26 mouse cellular contexts compared by ENCODE assay signal in the genomic region with DNA sequence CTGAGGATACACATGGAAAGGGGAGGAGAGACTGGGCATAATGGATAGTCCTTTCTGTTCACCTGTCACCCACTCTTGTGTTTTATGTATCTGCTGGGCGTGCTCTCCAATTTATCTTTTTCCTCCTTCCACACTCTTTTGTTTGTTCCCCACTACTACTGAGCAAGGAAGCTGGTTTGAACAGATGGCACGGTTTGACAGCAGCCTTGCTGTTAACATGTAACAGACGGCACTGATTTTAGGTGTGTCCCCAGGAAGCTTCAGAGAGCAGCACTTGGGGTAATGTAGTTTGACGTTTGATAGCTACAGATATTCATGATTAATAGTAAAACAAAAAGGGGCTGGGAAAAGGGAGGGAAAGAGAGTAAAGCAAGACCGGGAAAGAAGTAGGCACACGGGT. TPM values are rescaled to one million over a fixed set of nuclear protein-coding genes. Genes with fewer than 3 reads are reported as not detected.
DNase-seq lines count a peak whose midpoint lies in the region; ATAC-seq and TF ChIP-seq lines count a peak whose summit lies in the region.
"Had no signal": no experiment of that assay in that cellular context is flagged by ENCODE, and none has a peak within 500 bp of the region (broad histone marks: within the 10 kb centered on the region; RNA-seq: fewer than 3 reads in every experiment).

No protein-coding gene starts in this region.

- WGBS in midbrain, postnatal 0 days, result 81% methylated on average over 6 of the region's 6 CpGs
- 89% methylated on average over 6 of the region's 6 CpGs for WGBS in midbrain, embryonic 11.5 days
- 63% methylated on average over 6 of the region's 6 CpGs for WGBS in forebrain, postnatal 0 days

- no peaks in the 10 kb centered on the region for H3K36me3 ChIP-seq in midbrain, postnatal 0 days (ENCODE audit: insufficient read depth, low read length)
- H3K36me3 ChIP-seq in midbrain, embryonic 11.5 days (ENCODE audit: control insufficient read depth, insufficient read depth, low read length), result no peaks in the 10 kb centered on the region
- H3K36me3 ChIP-seq in forebrain, postnatal 0 days (ENCODE audit: insufficient read depth), result no peaks in the 10 kb centered on the region
- H3K36me3 ChIP-seq: embryonic facial prominence, embryonic 12.5 days; heart, embryonic 13.5 days had no signal

- no peak overlapping the region for H3K27ac ChIP-seq in midbrain, postnatal 0 days (ENCODE audit: low read depth, low read length)
- no peak overlapping the region for H3K27ac ChIP-seq in midbrain, embryonic 11.5 days (ENCODE audit: low read depth, low read length)
- H3K27ac ChIP-seq in forebrain, postnatal 0 days (ENCODE audit: low read depth, low read length), result no peak overlapping the region
- H3K27ac ChIP-seq: embryonic facial prominence, embryonic 12.5 days had no signal

- peak; percentile 31; the same call in 1 of the 2 replicates for ATAC-seq in frontal cortex, adult (ENCODE audit: low TSS enrichment)
- ATAC-seq in midbrain, postnatal 0 days (ENCODE audit: low FRiP score), result no peak
- ATAC-seq in midbrain, embryonic 11.5 days (ENCODE audit: low FRiP score), result no peak
- peak; percentile 65 for ATAC-seq in forebrain, postnatal 0 days
- ATAC-seq: intestine, postnatal 0 days had no signal

- H3K9me3 ChIP-seq in midbrain, postnatal 0 days (ENCODE audit: low read length), result no peaks in the 10 kb centered on the region
- no peaks in the 10 kb centered on the region for H3K9me3 ChIP-seq in midbrain, embryonic 11.5 days (ENCODE audit: control insufficient read depth, low read length)
- H3K9me3 ChIP-seq in forebrain, postnatal 0 days (ENCODE audit: low read length), result no peaks in the 10 kb centered on the region
- H3K9me3 ChIP-seq: embryonic facial prominence, embryonic 12.5 days; heart, embryonic 13.5 days had no signal

- H3K4me2 ChIP-seq in midbrain, postnatal 0 days (ENCODE audit: low read depth, low read length, poor library complexity, severe bottlenecking), result no peak overlapping the region
- no peak overlapping the region for H3K4me2 ChIP-seq in midbrain, embryonic 11.5 days
- no peak overlapping the region for H3K4me2 ChIP-seq in forebrain, postnatal 0 days (ENCODE audit: low read depth)
- H3K4me2 ChIP-seq: embryonic facial prominence, embryonic 12.5 days had no signal

- no peaks in the 10 kb centered on the region for H3K27me3 ChIP-seq in midbrain, postnatal 0 days (ENCODE audit: insufficient read depth, low read length)
- H3K27me3 ChIP-seq in midbrain, embryonic 11.5 days (ENCODE audit: control insufficient read depth, insufficient read depth, low read length), result no peaks in the 10 kb centered on the region
- no peaks in the 10 kb centered on the region for H3K27me3 ChIP-seq in forebrain, postnatal 0 days (ENCODE audit: insufficient read depth, low read length)
- H3K27me3 ChIP-seq: embryonic facial prominence, embryonic 12.5 days; heart, embryonic 13.5 days had no signal

- H3K4me1 ChIP-seq in midbrain, postnatal 0 days (ENCODE audit: insufficient read depth, low read length), result no peaks in the 10 kb centered on the region
- no peaks in the 10 kb centered on the region for H3K4me1 ChIP-seq in midbrain, embryonic 11.5 days (ENCODE audit: control insufficient read depth, insufficient read depth, low read length)
- no peaks in the 10 kb centered on the region for H3K4me1 ChIP-seq in forebrain, postnatal 0 days (ENCODE audit: insufficient read depth)
- H3K4me1 ChIP-seq: embryonic facial prominence, embryonic 12.5 days had no signal

- no peak for TF ChIP-seq CTCF in midbrain, postnatal 0 days (IDR thresholded peaks at IDR 0.05)
- no peak for TF ChIP-seq CTCF in forebrain, postnatal 0 days (IDR thresholded peaks at IDR 0.05; ENCODE audit: low read depth)

- DNase-seq in frontal cortex, postnatal 25 days (ENCODE audit: low spot score in 2 of 2), result no peak
- peak; percentile 9 for DNase-seq in midbrain, postnatal 0 days (ENCODE audit: low spot score)
- DNase-seq in midbrain, embryonic 11.5 days (ENCODE audit: low spot score, missing footprints), result no peak
- peak; percentile 31 for DNase-seq in forebrain, postnatal 0 days
- DNase-seq in retina, embryonic 14.5 days (ENCODE audit: low spot score), result no peak
- DNase-seq: adrenal gland, adult 2 months; adrenal gland, postnatal 25 days; cerebellum, adult 11 months; cerebellum, adult 8-10 months; cerebellum, postnatal 14 days; gastrocnemius, postnatal 14 days; heart, postnatal 36 days; kidney, adult 8-10 months had no signal

- no peak overlapping the region for H3K9ac ChIP-seq in midbrain, postnatal 0 days (replicated peaks; ENCODE audit: low read length, poor library complexity, severe bottlenecking)
- H3K9ac ChIP-seq in midbrain, embryonic 11.5 days (ENCODE audit: low read length), result no peak overlapping the region
- H3K9ac ChIP-seq in forebrain, postnatal 0 days, result no peak overlapping the region
- H3K9ac ChIP-seq: embryonic facial prominence, embryonic 12.5 days; heart, embryonic 13.5 days had no signal

- H3K4me3 ChIP-seq in midbrain, postnatal 0 days (ENCODE audit: low read depth, low read length), result no peak overlapping the region
- no peak overlapping the region for H3K4me3 ChIP-seq in midbrain, embryonic 11.5 days (ENCODE audit: low read depth, low read length)
- H3K4me3 ChIP-seq in forebrain, postnatal 0 days (ENCODE audit: low read depth, low read length), result no peak overlapping the region
- H3K4me3 ChIP-seq: embryonic facial prominence, embryonic 12.5 days; heart, embryonic 13.5 days had no signal

RNA-seq across cellular contexts. Expression of gene Gm47959, which starts 7.1 kb away (rescaled TPM):
- not detected in 2 replicates for total RNA-seq in midbrain, postnatal 0 days (2014; rRNA removed)
- not detected in 2 replicates for polyA plus RNA-seq in midbrain, postnatal 0 days (2015; fragmentation: Nextera tagmentation; extraction: Ambion mirVana)
- polyA plus RNA-seq in midbrain, embryonic 11.5 days (2014; fragmentation: Nextera tagmentation; extraction: Ambion mirVana), result not detected in 2 replicates
- total RNA-seq in forebrain, postnatal 0 days (2014; rRNA removed), result not detected in 2 replicates
- not detected in 2 replicates for polyA plus RNA-seq in forebrain, postnatal 0 days (2015; fragmentation: Nextera tagmentation; extraction: Ambion mirVana)
- total RNA-seq: adrenal gland, adult 2 months; adrenal gland, postnatal 25 days; ES-E14; gastrocnemius, adult 18-20 months; gastrocnemius, postnatal 14 days; heart, adult 8-10 months; heart, postnatal 36 days had no signal
- polyA plus RNA-seq: adrenal gland, adult 2 months; cortical plate, adult 2 months; embryonic facial prominence, embryonic 12.5 days; frontal cortex, adult 2 months; gonadal fat pad, adult 2 months; heart, embryonic 13.5 days; heart, postnatal 0 days; hindbrain, embryonic 11.5 days; inflammation-experienced regulatory T-cells, adult 6 months; intestine, postnatal 0 days had no signal

RNA-seq across cellular contexts. Expression of gene Slc19a3, which starts 30.8 kb away (rescaled TPM):
- total RNA-seq in midbrain, postnatal 0 days (2014; rRNA removed), result 0.71 and 0.99 TPM in 2 replicates
- 0.83 and 0.90 TPM in 2 replicates for polyA plus RNA-seq in midbrain, postnatal 0 days (2015; fragmentation: Nextera tagmentation; extraction: Ambion mirVana)
- 0.33 and 0.83 TPM in 2 replicates for polyA plus RNA-seq in midbrain, embryonic 11.5 days (2014; fragmentation: Nextera tagmentation; extraction: Ambion mirVana)
- total RNA-seq in forebrain, postnatal 0 days (2014; rRNA removed), result 0.85 and 1.3 TPM in 2 replicates
- polyA plus RNA-seq in forebrain, postnatal 0 days (2015; fragmentation: Nextera tagmentation; extraction: Ambion mirVana), result 0.69 and 0.99 TPM in 2 replicates
- total RNA-seq: adrenal gland, postnatal 25 days; gastrocnemius, adult 18-20 months; gastrocnemius, postnatal 14 days had no signal
- polyA plus RNA-seq: inflammation-experienced regulatory T-cells, adult 6 months had no signal

RNA-seq across cellular contexts. Expression of gene Krtap28-10, which starts 34.8 kb away (rescaled TPM):
- total RNA-seq in midbrain, postnatal 0 days (2014; rRNA removed), result not detected in 2 replicates
- polyA plus RNA-seq in midbrain, postnatal 0 days (2015; fragmentation: Nextera tagmentation; extraction: Ambion mirVana), result not detected in 2 replicates
- not detected in 2 replicates for polyA plus RNA-seq in midbrain, embryonic 11.5 days (2014; fragmentation: Nextera tagmentation; extraction: Ambion mirVana)
- not detected in 2 replicates for total RNA-seq in forebrain, postnatal 0 days (2014; rRNA removed)
- not detected in 2 replicates for polyA plus RNA-seq in forebrain, postnatal 0 days (2015; fragmentation: Nextera tagmentation; extraction: Ambion mirVana)
- total RNA-seq: adrenal gland, adult 2 months; adrenal gland, postnatal 25 days; ES-E14; gastrocnemius, adult 18-20 months; gastrocnemius, postnatal 14 days; heart, adult 8-10 months; heart, postnatal 36 days had no signal
- polyA plus RNA-seq: adrenal gland, adult 2 months; cortical plate, adult 2 months; embryonic facial prominence, embryonic 12.5 days; frontal cortex, adult 2 months; gonadal fat pad, adult 2 months; heart, embryonic 13.5 days; heart, postnatal 0 days; hindbrain, embryonic 11.5 days; inflammation-experienced regulatory T-cells, adult 6 months; intestine, postnatal 0 days had no signal

RNA-seq across cellular contexts. Expression of gene Gm47969, which starts 37.3 kb away (rescaled TPM):
- total RNA-seq in midbrain, postnatal 0 days (2014; rRNA removed), result not detected in 2 replicates
- polyA plus RNA-seq in midbrain, postnatal 0 days (2015; fragmentation: Nextera tagmentation; extraction: Ambion mirVana), result not detected in 2 replicates
- polyA plus RNA-seq in midbrain, embryonic 11.5 days (2014; fragmentation: Nextera tagmentation; extraction: Ambion mirVana), result not detected in 2 replicates
- total RNA-seq in forebrain, postnatal 0 days (2014; rRNA removed), result not detected in 2 replicates
- polyA plus RNA-seq in forebrain, postnatal 0 days (2015; fragmentation: Nextera tagmentation; extraction: Ambion mirVana), result not detected in 2 replicates
- total RNA-seq: adrenal gland, adult 2 months; adrenal gland, postnatal 25 days; gastrocnemius, adult 18-20 months; gastrocnemius, postnatal 14 days; heart, adult 8-10 months; heart, postnatal 36 days had no signal
- polyA plus RNA-seq: adrenal gland, adult 2 months; cortical plate, adult 2 months; embryonic facial prominence, embryonic 12.5 days; gonadal fat pad, adult 2 months; heart, embryonic 13.5 days; heart, postnatal 0 days; hindbrain, embryonic 11.5 days; inflammation-experienced regulatory T-cells, adult 6 months; intestine, postnatal 0 days had no signal

RNA-seq across cellular contexts. Expression of gene Gm47955, which starts 47.4 kb away (rescaled TPM):
- total RNA-seq in midbrain, postnatal 0 days (2014; rRNA removed), result not detected in 2 replicates
- polyA plus RNA-seq in midbrain, postnatal 0 days (2015; fragmentation: Nextera tagmentation; extraction: Ambion mirVana), result not detected in 2 replicates
- not detected in 2 replicates for polyA plus RNA-seq in midbrain, embryonic 11.5 days (2014; fragmentation: Nextera tagmentation; extraction: Ambion mirVana)
- total RNA-seq in forebrain, postnatal 0 days (2014; rRNA removed), result not detected in 2 replicates
- not detected in 2 replicates for polyA plus RNA-seq in forebrain, postnatal 0 days (2015; fragmentation: Nextera tagmentation; extraction: Ambion mirVana)
- total RNA-seq: adrenal gland, adult 2 months; adrenal gland, postnatal 25 days; ES-E14; gastrocnemius, adult 18-20 months; gastrocnemius, postnatal 14 days; heart, adult 8-10 months; heart, postnatal 36 days had no signal
- polyA plus RNA-seq: adrenal gland, adult 2 months; cortical plate, adult 2 months; embryonic facial prominence, embryonic 12.5 days; frontal cortex, adult 2 months; gonadal fat pad, adult 2 months; heart, embryonic 13.5 days; heart, postnatal 0 days; hindbrain, embryonic 11.5 days; inflammation-experienced regulatory T-cells, adult 6 months; intestine, postnatal 0 days had no signal

Comparison
In these comparisons a context has a peak if more than half of its experiments do, and no peak if none do; other contexts are left out.
1. DNase-seq: peak in midbrain, postnatal 0 days (single experiment) and forebrain, postnatal 0 days (single experiment); none in frontal cortex, postnatal 25 days (0 of 2), midbrain, embryonic 11.5 days (single experiment) and retina, embryonic 14.5 days (single experiment).
2. ATAC-seq: peak in frontal cortex, adult (single experiment) and forebrain, postnatal 0 days (single experiment); none in midbrain, postnatal 0 days (single experiment) and midbrain, embryonic 11.5 days (single experiment).